Mouse (Mus musculus) myocyte (in vitro differentiated cells): ENCODE measurements around the gene Mpz.

ENCODE experiments used
- E2F4 ChIP-seq: IDR thresholded peaks from one replicate; pipeline ENCODE4 v1.6.1; 2011; ENCODE audit warnings: mild to moderate bottlenecking, control low read depth, moderate library complexity; ENCODE audit not compliant: insufficient read depth
- MAX ChIP-seq: IDR thresholded peaks from one replicate; pipeline ENCODE4 v1.6.1; 2011; ENCODE audit warnings: low read depth, mild to moderate bottlenecking, control low read depth
- MYOD1 ChIP-seq, 3 experiments: IDR thresholded peaks; one replicate each; pipeline ENCODE4 v1.6.1; 2011; ENCODE audit warnings: control low read depth in 2 of 3, low read depth in 2 of 3, mild to moderate bottlenecking in 2 of 3, moderate library complexity in 1 of 3; ENCODE audit not compliant: insufficient read length in 2 of 3, control insufficient read depth in 1 of 3
- MYOG ChIP-seq, 3 experiments: IDR thresholded peaks; one replicate each; pipeline ENCODE4 v1.6.1; 2011; ENCODE audit warnings: control low read depth in 2 of 3, low read depth in 2 of 3, mild to moderate bottlenecking in 2 of 3; ENCODE audit not compliant: insufficient read length in 2 of 3, control insufficient read depth in 1 of 3, insufficient read depth in 1 of 3
- POLR2A ChIP-seq: IDR thresholded peaks from one replicate; pipeline ENCODE4 v1.6.1; 2011; ENCODE audit warnings: low read depth, mild to moderate bottlenecking, control low read depth, moderate library complexity; ENCODE audit not compliant: insufficient read length
- POLR2AphosphoS2 ChIP-seq: IDR thresholded peaks from one replicate; pipeline ENCODE4 v1.6.1; 2011; ENCODE audit warnings: low read depth, control low read depth; ENCODE audit not compliant: insufficient read length
- SRF ChIP-seq: IDR thresholded peaks from one replicate; pipeline ENCODE4 v1.6.1; 2011; ENCODE audit warnings: low read depth; ENCODE audit not compliant: control insufficient read depth, insufficient read length
- TCF12 ChIP-seq: IDR thresholded peaks from one replicate; pipeline ENCODE4 v1.6.1; 2011; ENCODE audit warnings: mild to moderate bottlenecking, control low read depth; ENCODE audit not compliant: poor library complexity, insufficient read depth, severe bottlenecking
- USF1 ChIP-seq: IDR thresholded peaks from one replicate; pipeline ENCODE4 v1.6.1; 2011; ENCODE audit warnings: low read depth, mild to moderate bottlenecking, control low read depth, moderate library complexity

DNA sequence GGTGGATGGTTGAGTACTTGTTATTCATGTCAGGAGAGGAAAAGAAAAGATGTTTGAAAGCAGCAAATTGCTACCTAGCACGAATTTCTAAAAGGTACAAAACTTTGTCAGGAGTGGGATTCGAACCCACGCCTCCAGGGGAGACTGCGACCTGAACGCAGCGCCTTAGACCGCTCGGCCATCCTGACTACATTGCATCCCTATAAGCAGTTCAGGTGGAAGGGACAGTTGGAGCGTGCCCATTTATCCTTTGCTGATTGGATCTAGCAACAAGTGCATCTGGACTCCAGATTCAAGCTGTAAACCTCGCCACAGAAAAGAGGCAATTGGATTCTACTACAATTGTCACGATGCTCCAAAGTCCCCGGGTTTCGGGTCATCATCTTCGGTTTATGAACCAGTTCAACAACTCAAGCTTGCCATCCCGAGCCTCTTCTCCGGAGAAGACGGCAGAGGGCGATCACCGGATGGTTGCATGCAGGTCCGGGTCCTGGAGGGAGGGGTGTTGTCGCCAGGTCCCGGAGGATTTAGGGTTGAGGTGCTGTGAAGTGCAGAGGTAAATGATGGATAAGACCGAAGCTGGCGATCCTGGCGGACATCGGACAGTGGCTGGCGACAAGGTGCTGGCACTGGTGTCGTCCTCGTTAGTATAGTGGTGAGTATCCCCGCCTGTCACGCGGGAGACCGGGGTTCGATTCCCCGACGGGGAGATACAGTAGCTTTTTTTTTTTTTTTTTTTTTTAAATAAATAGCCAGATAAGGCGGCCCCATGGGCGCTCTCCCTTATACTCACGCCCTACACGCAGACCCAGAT is 48.6 kb upstream of the Mpz start:
- TF ChIP-seq E2F4 = no peak
- no peak for TF ChIP-seq MYOG (IDR thresholded peaks at IDR 0.05; ENCODE audit: control insufficient read depth in 1 of 3, insufficient read depth in 1 of 3, insufficient read length in 2 of 3, low read depth in 2 of 3)
- no peak for TF ChIP-seq POLR2A
- TF ChIP-seq USF1 = no peak
- no peak for TF ChIP-seq TCF12
- no peak for TF ChIP-seq POLR2AphosphoS2
- no peak for TF ChIP-seq MAX
- TF ChIP-seq SRF = no peak
- TF ChIP-seq MYOD1 (IDR thresholded peaks at IDR 0.05; ENCODE audit: control insufficient read depth in 1 of 3, insufficient read length in 2 of 3, low read depth in 2 of 3) = no peak
